Mouse (Mus musculus) cerebellum, postnatal 4 days (tissue): ENCODE measurements around the gene Ccni.

Source experiments
- DNase-seq, 2 experiments: peaks; one replicate each; pipeline ENCODE4 v3.0.0; 2022; ENCODE audit warnings: low spot score in 2 of 2, mixed read lengths in 1 of 2

The Ccni gene

DNA sequence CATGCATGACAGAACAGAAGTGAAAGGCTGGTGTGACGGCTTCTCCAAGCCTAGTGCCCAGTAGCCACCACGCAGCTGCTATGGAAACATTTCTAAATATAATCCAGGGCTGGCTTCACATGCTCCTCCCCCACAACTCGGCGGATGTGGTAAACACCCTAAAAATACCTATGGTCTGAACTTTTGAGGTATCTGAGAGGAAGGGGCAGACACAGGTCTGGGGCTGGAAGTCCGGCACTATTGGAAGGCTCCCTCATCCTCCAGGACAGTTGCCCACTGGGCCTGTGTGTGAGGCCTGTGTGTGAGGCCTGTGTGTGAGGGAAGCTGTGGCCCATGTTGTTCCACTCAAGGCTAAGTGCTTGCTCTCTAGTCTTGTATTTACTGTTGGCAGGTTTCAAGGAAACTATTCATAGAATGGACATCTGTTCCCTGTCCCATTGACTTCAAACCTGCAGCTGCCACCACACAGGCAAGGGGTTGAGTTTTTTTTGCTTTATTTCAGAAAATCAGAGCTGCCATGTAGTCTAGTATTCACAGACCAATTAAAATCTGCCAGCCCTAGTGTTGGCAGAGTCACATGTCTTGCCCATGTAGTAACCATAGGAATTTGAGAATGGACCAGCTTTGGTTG, 69.2 kb downstream of the Ccni start:
- DNase-seq: no peak

DNA sequence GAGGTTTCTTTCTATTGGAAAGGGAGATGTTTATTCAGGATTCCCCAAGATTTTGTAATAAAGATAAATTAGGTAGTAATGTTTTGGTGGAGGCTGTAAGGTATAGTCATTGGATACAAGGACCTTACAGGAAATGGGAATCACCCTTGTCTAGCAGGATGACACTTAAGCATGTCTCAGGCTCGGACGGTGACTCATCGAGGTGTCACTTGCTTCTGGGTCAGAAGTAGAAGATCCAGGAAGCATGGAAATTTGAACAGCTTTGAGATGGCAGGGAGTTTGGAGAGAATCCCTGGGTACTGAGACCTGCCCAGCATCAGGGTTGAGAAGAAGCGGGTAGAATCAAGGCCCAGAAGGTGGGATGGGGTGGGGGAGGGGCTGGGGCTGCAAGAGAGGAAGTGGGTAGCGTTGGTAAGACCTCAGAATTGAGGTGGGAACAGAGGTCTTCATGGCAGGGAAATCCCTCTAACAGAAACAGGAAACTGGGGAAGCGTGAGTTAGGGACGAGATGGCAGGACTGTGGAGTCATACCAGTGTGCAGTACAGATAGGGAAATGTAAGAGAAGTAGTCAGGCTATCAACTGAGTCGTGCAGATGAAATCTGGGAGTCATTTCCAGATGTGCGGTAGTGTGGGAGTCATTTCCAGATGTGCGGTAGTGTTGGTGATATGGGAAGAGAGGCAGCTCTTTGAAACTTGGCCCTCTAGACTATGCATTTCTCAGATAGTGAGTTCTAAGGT, 70.8 kb downstream of the Ccni start:
- no peak for DNase-seq

DNA sequence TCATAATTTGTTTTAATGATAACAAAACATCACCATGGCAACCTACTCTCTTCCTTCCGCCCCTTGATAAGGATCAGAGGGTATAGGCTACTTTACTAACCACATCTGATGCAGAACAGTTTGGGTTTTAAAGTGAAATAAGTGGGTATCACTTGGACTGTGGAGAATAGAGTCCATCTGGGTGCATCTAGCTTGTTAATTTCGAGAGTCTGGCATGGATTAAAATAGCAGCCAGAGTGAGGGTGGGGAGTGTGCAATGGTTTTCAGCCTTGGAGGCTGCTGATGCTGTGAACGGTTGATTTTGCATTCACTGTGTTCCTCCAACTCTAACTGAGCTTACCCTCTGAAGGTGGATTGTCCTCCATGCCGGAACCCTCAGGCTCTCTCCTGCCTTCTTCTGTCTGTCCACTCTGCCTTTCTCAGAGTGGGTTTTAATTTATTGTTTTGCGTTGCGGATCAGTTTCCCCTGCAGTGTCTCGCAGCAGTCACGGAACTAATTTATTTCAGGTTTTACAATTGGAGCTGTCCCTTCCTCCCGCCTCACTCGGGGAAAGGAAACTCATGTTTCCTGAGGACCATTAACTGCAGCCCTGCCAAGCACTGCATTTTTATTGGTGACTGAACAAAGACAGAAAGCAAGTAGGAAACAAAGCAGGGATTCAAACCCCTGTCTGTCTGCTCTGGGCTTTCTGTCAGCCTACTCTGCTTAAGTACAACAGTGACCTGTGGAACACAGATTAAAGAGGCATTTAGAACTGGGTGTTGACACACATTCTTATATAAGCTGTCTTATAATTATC, 72.7 kb downstream of the Ccni start:
- DNase-seq: no peak
